Mouse (Mus musculus): ENCODE data around the gene Trim2. TPM values are rescaled to one million over a fixed set of nuclear protein-coding genes. Genes with fewer than 3 reads are reported as not detected.

Gene Trim2
- polyA plus RNA-seq, 1 experiment from 2014 or later: 9.3 TPM

- no peak overlapping the region for H3K9ac ChIP-seq (ENCODE audit: low read length)
- no peaks in the 10 kb centered on the region for H3K9me3 ChIP-seq (ENCODE audit: control insufficient read depth, low read length)
- no peaks in the 10 kb centered on the region for H3K4me1 ChIP-seq (ENCODE audit: control insufficient read depth in 2 of 2, insufficient read depth in 2 of 2, low read length in 2 of 2)
- no peaks in the 10 kb centered on the region for H3K27me3 ChIP-seq (ENCODE audit: control insufficient read depth, insufficient read depth, low read length)
- H3K4me3 ChIP-seq (ENCODE audit: control insufficient read depth in 1 of 2, insufficient read depth in 1 of 2, low read depth in 1 of 2, low read length in 2 of 2): no peak overlapping the region
- 62% methylated on average over 8 of the region's 8 CpGs for WGBS
- peaks cover 19% of the 10 kb centered on the region for H3K36me3 ChIP-seq (ENCODE audit: control insufficient read depth, insufficient read depth, low read length)
- H3K27ac ChIP-seq (replicated peaks in 1 of 2; ENCODE audit: control insufficient read depth in 1 of 2, insufficient read depth in 1 of 2, low read depth in 2 of 2, low read length in 2 of 2): no peak overlapping the region
- ATAC-seq (ENCODE audit: insufficient number of reproducible peaks, insufficient read depth, low FRiP score, low read depth): no peak
- no peak overlapping the region for H3K4me2 ChIP-seq (ENCODE audit: low read length)
Measured at GRCm38 (mm10) chr3:84169393-84170005, 137.2 kb downstream of the Trim2 start.

GRCm38 (mm10) chr3:84168943-84169342 is 137.7 kb downstream of the Trim2 start:
- WGBS: 84% methylated on average over 6 of the region's 6 CpGs
- H3K36me3 ChIP-seq (ENCODE audit: control insufficient read depth, insufficient read depth, low read length): peaks cover 24% of the 10 kb centered on the region
- H3K9me3 ChIP-seq (ENCODE audit: control insufficient read depth, low read length): no peaks in the 10 kb centered on the region
- no peak overlapping the region for H3K4me2 ChIP-seq (ENCODE audit: low read length)
- H3K4me3 ChIP-seq (ENCODE audit: control insufficient read depth in 1 of 2, insufficient read depth in 1 of 2, low read depth in 1 of 2, low read length in 2 of 2): no peak overlapping the region
- H3K27me3 ChIP-seq (ENCODE audit: control insufficient read depth, insufficient read depth, low read length): no peaks in the 10 kb centered on the region
- H3K9ac ChIP-seq (ENCODE audit: low read length): no peak overlapping the region
- H3K4me1 ChIP-seq (ENCODE audit: control insufficient read depth in 2 of 2, insufficient read depth in 2 of 2, low read length in 2 of 2): no peaks in the 10 kb centered on the region
- H3K27ac ChIP-seq (replicated peaks in 1 of 2; ENCODE audit: control insufficient read depth in 1 of 2, insufficient read depth in 1 of 2, low read depth in 2 of 2, low read length in 2 of 2): no peak overlapping the region
- no peak for ATAC-seq (ENCODE audit: insufficient number of reproducible peaks, insufficient read depth, low FRiP score, low read depth)

- Histone ChIP-seq H3K27ac (replicated peaks in 1 of 2; ENCODE audit: control insufficient read depth in 1 of 2, insufficient read depth in 1 of 2, low read depth in 2 of 2, low read length in 2 of 2) (no peak overlapping the region), H3K9ac (ENCODE audit: low read length) (no peak overlapping the region), H3K36me3 (ENCODE audit: control insufficient read depth, insufficient read depth, low read length) (peaks cover 25% of the 10 kb centered on the region), H3K4me3 (ENCODE audit: control insufficient read depth in 1 of 2, insufficient read depth in 1 of 2, low read depth in 1 of 2, low read length in 2 of 2) (no peak overlapping the region), H3K9me3 (ENCODE audit: control insufficient read depth, low read length) (no peaks in the 10 kb centered on the region), H3K27me3 (ENCODE audit: control insufficient read depth, insufficient read depth, low read length) (no peaks in the 10 kb centered on the region), H3K4me2 (ENCODE audit: low read length) (no peak overlapping the region), H3K4me1 (ENCODE audit: control insufficient read depth in 2 of 2, insufficient read depth in 2 of 2, low read length in 2 of 2) (no peaks in the 10 kb centered on the region)
- no peak for ATAC-seq (ENCODE audit: insufficient number of reproducible peaks, insufficient read depth, low FRiP score, low read depth)
- WGBS: 82% methylated on average over 5 of the region's 5 CpGs
Measured at GRCm38 (mm10) chr3:84166073-84166472, 140.6 kb downstream of the Trim2 start.

- peaks cover 25% of the 10 kb centered on the region for H3K36me3 ChIP-seq (ENCODE audit: control insufficient read depth, insufficient read depth, low read length)
- ATAC-seq (ENCODE audit: insufficient number of reproducible peaks, insufficient read depth, low FRiP score, low read depth): no peak
- H3K27ac ChIP-seq (replicated peaks in 1 of 2; ENCODE audit: control insufficient read depth in 1 of 2, insufficient read depth in 1 of 2, low read depth in 2 of 2, low read length in 2 of 2): no peak overlapping the region
- no peaks in the 10 kb centered on the region for H3K9me3 ChIP-seq (ENCODE audit: control insufficient read depth, low read length)
- H3K9ac ChIP-seq (ENCODE audit: low read length): no peak overlapping the region
- no peaks in the 10 kb centered on the region for H3K27me3 ChIP-seq (ENCODE audit: control insufficient read depth, insufficient read depth, low read length)
- H3K4me2 ChIP-seq (ENCODE audit: low read length): no peak overlapping the region
- no peaks in the 10 kb centered on the region for H3K4me1 ChIP-seq (ENCODE audit: control insufficient read depth in 2 of 2, insufficient read depth in 2 of 2, low read length in 2 of 2)
- 87% methylated on average over 3 of the region's 3 CpGs for WGBS
- no peak overlapping the region for H3K4me3 ChIP-seq (ENCODE audit: control insufficient read depth in 1 of 2, insufficient read depth in 1 of 2, low read depth in 1 of 2, low read length in 2 of 2)
Measured at GRCm38 (mm10) chr3:84165391-84165790, 141.3 kb downstream of the Trim2 start.

- Histone ChIP-seq H3K9ac (ENCODE audit: low read length) (no peak overlapping the region), H3K4me2 (ENCODE audit: low read length) (no peak overlapping the region), H3K36me3 (ENCODE audit: control insufficient read depth, insufficient read depth, low read length) (0 out of 2 replicates have a peak, but pooled peaks cover 7% of the 10 kb centered on the region), H3K4me3 (ENCODE audit: control insufficient read depth in 1 of 2, insufficient read depth in 1 of 2, low read depth in 1 of 2, low read length in 2 of 2) (no peak overlapping the region), H3K27me3 (ENCODE audit: control insufficient read depth, insufficient read depth, low read length) (no peaks in the 10 kb centered on the region), H3K4me1 (ENCODE audit: control insufficient read depth in 2 of 2, insufficient read depth in 2 of 2, low read length in 2 of 2) (peaks cover 0 to 3% of the 10 kb centered on the region in 2 experiments; a peak in 1 of 4 replicates), H3K9me3 (ENCODE audit: control insufficient read depth, low read length) (no peaks in the 10 kb centered on the region), H3K27ac (replicated peaks in 1 of 2; ENCODE audit: control insufficient read depth in 1 of 2, insufficient read depth in 1 of 2, low read depth in 2 of 2, low read length in 2 of 2) (no peak overlapping the region)
- WGBS: 81% methylated on average over 4 of the region's 4 CpGs
- no peak for ATAC-seq (ENCODE audit: insufficient number of reproducible peaks, insufficient read depth, low FRiP score, low read depth)
Measured at GRCm38 (mm10) chr3:84157559-84158350, 148.9 kb downstream of the Trim2 start.

- Histone ChIP-seq H3K4me1 (ENCODE audit: control insufficient read depth in 2 of 2, insufficient read depth in 2 of 2, low read length in 2 of 2) (peaks cover 0 to 3% of the 10 kb centered on the region in 2 experiments; a peak in 1 of 4 replicates), H3K9me3 (ENCODE audit: control insufficient read depth, low read length) (no peaks in the 10 kb centered on the region), H3K36me3 (ENCODE audit: control insufficient read depth, insufficient read depth, low read length) (0 out of 2 replicates have a peak, but pooled peaks cover 7% of the 10 kb centered on the region), H3K27ac (replicated peaks in 1 of 2; ENCODE audit: control insufficient read depth in 1 of 2, insufficient read depth in 1 of 2, low read depth in 2 of 2, low read length in 2 of 2) (no peak overlapping the region), H3K4me2 (ENCODE audit: low read length) (no peak overlapping the region), H3K27me3 (ENCODE audit: control insufficient read depth, insufficient read depth, low read length) (no peaks in the 10 kb centered on the region), H3K9ac (ENCODE audit: low read length) (no peak overlapping the region), H3K4me3 (ENCODE audit: control insufficient read depth in 1 of 2, insufficient read depth in 1 of 2, low read depth in 1 of 2, low read length in 2 of 2) (no peak overlapping the region)
- no peak for ATAC-seq (ENCODE audit: insufficient number of reproducible peaks, insufficient read depth, low FRiP score, low read depth)
- WGBS: 80% methylated on average over 4 of the region's 4 CpGs
Measured at GRCm38 (mm10) chr3:84157011-84157410, 149.7 kb downstream of the Trim2 start.

- Histone ChIP-seq H3K9ac (ENCODE audit: low read length) (no peak overlapping the region), H3K4me3 (ENCODE audit: control insufficient read depth in 1 of 2, insufficient read depth in 1 of 2, low read depth in 1 of 2, low read length in 2 of 2) (peak overlapping the region in 1 of 2 experiments; percentile 61; a peak in 2 of 4 replicates), H3K27ac (replicated peaks in 1 of 2; ENCODE audit: control insufficient read depth in 1 of 2, insufficient read depth in 1 of 2, low read depth in 2 of 2, low read length in 2 of 2) (no peak overlapping the region), H3K4me1 (ENCODE audit: control insufficient read depth in 2 of 2, insufficient read depth in 2 of 2, low read length in 2 of 2) (peaks cover 0 to 3% of the 10 kb centered on the region in 2 experiments; a peak in 1 of 4 replicates), H3K4me2 (ENCODE audit: low read length) (peak overlapping the region; percentile 100), H3K36me3 (ENCODE audit: control insufficient read depth, insufficient read depth, low read length) (0 out of 2 replicates have a peak, but pooled peaks cover 7% of the 10 kb centered on the region), H3K27me3 (ENCODE audit: control insufficient read depth, insufficient read depth, low read length) (no peaks in the 10 kb centered on the region), H3K9me3 (ENCODE audit: control insufficient read depth, low read length) (no peaks in the 10 kb centered on the region)
- no peak for ATAC-seq (ENCODE audit: insufficient number of reproducible peaks, insufficient read depth, low FRiP score, low read depth)
- WGBS: 63% methylated on average over 6 of the region's 6 CpGs
Measured at GRCm38 (mm10) chr3:84156105-84156504, 150.6 kb downstream of the Trim2 start.
